Mouse (Mus musculus): ENCODE measurements around the gene Ift52. TPM values are rescaled to one million over a fixed set of nuclear protein-coding genes. Genes with fewer than 3 reads are reported as not detected.
A peak's percentile ranks its signal among the peaks of the same experiment; 100 is the strongest.

The Ift52 gene
- polyA plus RNA-seq, 1 experiment: 21.1 TPM

GRCm38 (mm10) chr2:162972752-162973151 is 44.4 kb upstream of the Ift52 start:
- Histone ChIP-seq H3K4me3 (no peak overlapping the region), H3ac (ENCODE audit: control insufficient read depth, insufficient read length) (no peak overlapping the region), H3K36me3 (ENCODE audit: control insufficient read depth, insufficient read depth) (no peaks in the 10 kb centered on the region), H3K27me3 (ENCODE audit: control insufficient read depth, insufficient read depth, insufficient read length) (no peaks in the 10 kb centered on the region), H3K79me2 (ENCODE audit: control insufficient read depth, insufficient read depth) (no peaks in the 10 kb centered on the region), H3K4me2 (ENCODE audit: low read depth) (no peak overlapping the region)
- TF ChIP-seq E2F4 (IDR thresholded peaks at IDR 0.05; ENCODE audit: insufficient read depth): no peak
- no peak for TF ChIP-seq REST (IDR thresholded peaks at IDR 0.05; ENCODE audit: insufficient read depth, insufficient read length)
- no peak for TF ChIP-seq SRF (IDR thresholded peaks at IDR 0.05; ENCODE audit: control insufficient read depth, insufficient read length, low read depth)
- TF ChIP-seq POLR2AphosphoS2 (IDR thresholded peaks at IDR 0.05; ENCODE audit: insufficient read length, low read depth): no peak
- TF ChIP-seq USF1 (IDR thresholded peaks at IDR 0.05; ENCODE audit: low read depth): no peak
- 0 out of 2 replicates have a peak, but pooled peaks have one; percentile 8 for TF ChIP-seq CEBPB (IDR thresholded peaks at IDR 0.05; ENCODE audit: insufficient read depth, poor library complexity, severe bottlenecking)
- no peak for TF ChIP-seq POLR2A (IDR thresholded peaks at IDR 0.05; ENCODE audit: insufficient read length, low read depth)

- Histone ChIP-seq H3K79me2 (ENCODE audit: control insufficient read depth, insufficient read depth) (no peaks in the 10 kb centered on the region), H3K36me3 (ENCODE audit: control insufficient read depth, insufficient read depth) (no peaks in the 10 kb centered on the region), H3K4me3 (no peak overlapping the region), H3K27me3 (ENCODE audit: control insufficient read depth, insufficient read depth, insufficient read length) (no peaks in the 10 kb centered on the region), H3ac (ENCODE audit: control insufficient read depth, insufficient read length) (no peak overlapping the region), H3K4me2 (ENCODE audit: low read depth) (peak overlapping the region; percentile 70)
- TF ChIP-seq TCF3 (IDR thresholded peaks at IDR 0.05; ENCODE audit: insufficient read length, low read depth) (no peak), MYOD1 (IDR thresholded peaks at IDR 0.05; ENCODE audit: control insufficient read depth in 1 of 3, insufficient read length in 2 of 3, low read depth in 2 of 3) (no peak), TCF12 (IDR thresholded peaks at IDR 0.05; ENCODE audit: insufficient read depth, poor library complexity, severe bottlenecking) (no peak), MAX (IDR thresholded peaks at IDR 0.05; ENCODE audit: low read depth) (no peak)
Observed at GRCm38 (mm10) chr2:162973206-162973605, 43.9 kb upstream of the Ift52 start.

GRCm38 (mm10) chr2:162973637-162974036 is 43.5 kb upstream of the Ift52 start:
- no peaks in the 10 kb centered on the region for H3K79me2 ChIP-seq (ENCODE audit: control insufficient read depth, insufficient read depth)
- no peak overlapping the region for H3ac ChIP-seq (ENCODE audit: control insufficient read depth, insufficient read length)
- peak overlapping the region; percentile 70 for H3K4me2 ChIP-seq (ENCODE audit: low read depth)
- no peaks in the 10 kb centered on the region for H3K27me3 ChIP-seq (ENCODE audit: control insufficient read depth, insufficient read depth, insufficient read length)
- peak in 1 of 3 experiments; percentile 18 for TF ChIP-seq MYOD1 (IDR thresholded peaks at IDR 0.05; ENCODE audit: control insufficient read depth in 1 of 3, insufficient read length in 2 of 3, low read depth in 2 of 3)
- no peak for TF ChIP-seq CEBPB (IDR thresholded peaks at IDR 0.05; ENCODE audit: insufficient read depth, poor library complexity, severe bottlenecking)
- TF ChIP-seq REST (IDR thresholded peaks at IDR 0.05; ENCODE audit: insufficient read depth, insufficient read length): no peak
- H3K36me3 ChIP-seq (ENCODE audit: control insufficient read depth, insufficient read depth): no peaks in the 10 kb centered on the region
- H3K4me3 ChIP-seq: no peak overlapping the region

GRCm38 (mm10) chr2:162975157-162975775 is 41.9 kb upstream of the Ift52 start:
- H3K4me3 ChIP-seq: no peak overlapping the region
- H3K36me3 ChIP-seq (ENCODE audit: control insufficient read depth, insufficient read depth): no peaks in the 10 kb centered on the region
- TF ChIP-seq POLR2AphosphoS2 (IDR thresholded peaks at IDR 0.05; ENCODE audit: insufficient read length, low read depth): no peak
- no peak for TF ChIP-seq MAX (IDR thresholded peaks at IDR 0.05; ENCODE audit: low read depth)
- no peak for TF ChIP-seq E2F4 (IDR thresholded peaks at IDR 0.05; ENCODE audit: insufficient read depth)
- no peak for TF ChIP-seq POLR2A (IDR thresholded peaks at IDR 0.05; ENCODE audit: insufficient read length, low read depth)
- no peak for TF ChIP-seq TCF3 (IDR thresholded peaks at IDR 0.05; ENCODE audit: insufficient read length, low read depth)
- TF ChIP-seq SRF (IDR thresholded peaks at IDR 0.05; ENCODE audit: control insufficient read depth, insufficient read length, low read depth): no peak
- TF ChIP-seq MYOD1 (IDR thresholded peaks at IDR 0.05; ENCODE audit: control insufficient read depth in 1 of 3, insufficient read length in 2 of 3, low read depth in 2 of 3): no peak
- no peak for TF ChIP-seq MYOG (IDR thresholded peaks at IDR 0.05; ENCODE audit: control insufficient read depth in 1 of 3, insufficient read depth in 1 of 3, insufficient read length in 2 of 3, low read depth in 2 of 3)
- no peak for TF ChIP-seq TCF12 (IDR thresholded peaks at IDR 0.05; ENCODE audit: insufficient read depth, poor library complexity, severe bottlenecking)
- TF ChIP-seq CEBPB (IDR thresholded peaks at IDR 0.05; ENCODE audit: insufficient read depth, poor library complexity, severe bottlenecking): no peak
- no peak for TF ChIP-seq REST (IDR thresholded peaks at IDR 0.05; ENCODE audit: insufficient read depth, insufficient read length)
- no peak for TF ChIP-seq USF1 (IDR thresholded peaks at IDR 0.05; ENCODE audit: low read depth)
- no peak overlapping the region for H3ac ChIP-seq (ENCODE audit: control insufficient read depth, insufficient read length)
- H3K4me2 ChIP-seq (ENCODE audit: low read depth): no peak overlapping the region
- no peaks in the 10 kb centered on the region for H3K27me3 ChIP-seq (ENCODE audit: control insufficient read depth, insufficient read depth, insufficient read length)
- no peaks in the 10 kb centered on the region for H3K79me2 ChIP-seq (ENCODE audit: control insufficient read depth, insufficient read depth)

- Histone ChIP-seq H3K4me2 (ENCODE audit: low read depth) (no peak overlapping the region), H3ac (ENCODE audit: control insufficient read depth, insufficient read length) (no peak overlapping the region), H3K4me3 (no peak overlapping the region), H3K36me3 (ENCODE audit: control insufficient read depth, insufficient read depth) (no peaks in the 10 kb centered on the region), H3K79me2 (ENCODE audit: control insufficient read depth, insufficient read depth) (no peaks in the 10 kb centered on the region), H3K27me3 (ENCODE audit: control insufficient read depth, insufficient read depth, insufficient read length) (no peaks in the 10 kb centered on the region)
- TF ChIP-seq E2F4 (IDR thresholded peaks at IDR 0.05; ENCODE audit: insufficient read depth) (no peak), POLR2A (IDR thresholded peaks at IDR 0.05; ENCODE audit: insufficient read length, low read depth) (no peak), USF1 (IDR thresholded peaks at IDR 0.05; ENCODE audit: low read depth) (no peak), TCF12 (IDR thresholded peaks at IDR 0.05; ENCODE audit: insufficient read depth, poor library complexity, severe bottlenecking) (no peak), MYOG (IDR thresholded peaks at IDR 0.05; ENCODE audit: control insufficient read depth in 1 of 3, insufficient read depth in 1 of 3, insufficient read length in 2 of 3, low read depth in 2 of 3) (no peak), MAX (IDR thresholded peaks at IDR 0.05; ENCODE audit: low read depth) (no peak), POLR2AphosphoS2 (IDR thresholded peaks at IDR 0.05; ENCODE audit: insufficient read length, low read depth) (no peak), SRF (IDR thresholded peaks at IDR 0.05; ENCODE audit: control insufficient read depth, insufficient read length, low read depth) (no peak), REST (IDR thresholded peaks at IDR 0.05; ENCODE audit: insufficient read depth, insufficient read length) (no peak), TCF3 (IDR thresholded peaks at IDR 0.05; ENCODE audit: insufficient read length, low read depth) (no peak), MYOD1 (IDR thresholded peaks at IDR 0.05; ENCODE audit: control insufficient read depth in 1 of 3, insufficient read length in 2 of 3, low read depth in 2 of 3) (no peak), CEBPB (IDR thresholded peaks at IDR 0.05; ENCODE audit: insufficient read depth, poor library complexity, severe bottlenecking) (no peak)
Observed at GRCm38 (mm10) chr2:162976001-162976400, 41.2 kb upstream of the Ift52 start.
